Mouse (Mus musculus): ENCODE data around the gene Ppm1h. TPM values are rescaled to one million over a fixed set of nuclear protein-coding genes. Genes with fewer than 3 reads are reported as not detected.

The Ppm1h gene
- polyA plus RNA-seq, 1 experiment from 2014 or later = 11.5 TPM

DNA sequence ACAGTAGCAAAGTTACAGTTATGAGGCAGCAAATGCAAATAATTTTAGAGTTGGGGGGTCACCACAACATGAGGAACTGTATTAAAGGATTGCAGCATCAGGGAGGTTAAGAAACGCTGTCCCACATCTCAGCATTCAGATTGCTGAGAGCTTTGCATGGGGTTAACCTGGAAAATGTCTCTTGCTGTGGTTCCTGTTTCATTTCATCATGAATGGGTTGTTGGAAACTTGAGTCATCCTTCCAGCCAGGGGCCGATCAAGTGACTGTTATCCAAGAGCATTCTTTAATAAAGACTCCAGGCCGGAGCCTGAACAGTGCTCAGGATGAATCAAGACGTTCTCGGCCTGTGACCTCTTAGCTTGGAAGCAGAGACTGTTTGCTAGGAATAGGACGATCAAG is 12.1 kb downstream of the Ppm1h start:
- 78% methylated on average over 6 of the region's 6 CpGs for WGBS
- ATAC-seq (ENCODE audit: insufficient number of reproducible peaks, insufficient read depth, low FRiP score, low read depth) = no peak

DNA sequence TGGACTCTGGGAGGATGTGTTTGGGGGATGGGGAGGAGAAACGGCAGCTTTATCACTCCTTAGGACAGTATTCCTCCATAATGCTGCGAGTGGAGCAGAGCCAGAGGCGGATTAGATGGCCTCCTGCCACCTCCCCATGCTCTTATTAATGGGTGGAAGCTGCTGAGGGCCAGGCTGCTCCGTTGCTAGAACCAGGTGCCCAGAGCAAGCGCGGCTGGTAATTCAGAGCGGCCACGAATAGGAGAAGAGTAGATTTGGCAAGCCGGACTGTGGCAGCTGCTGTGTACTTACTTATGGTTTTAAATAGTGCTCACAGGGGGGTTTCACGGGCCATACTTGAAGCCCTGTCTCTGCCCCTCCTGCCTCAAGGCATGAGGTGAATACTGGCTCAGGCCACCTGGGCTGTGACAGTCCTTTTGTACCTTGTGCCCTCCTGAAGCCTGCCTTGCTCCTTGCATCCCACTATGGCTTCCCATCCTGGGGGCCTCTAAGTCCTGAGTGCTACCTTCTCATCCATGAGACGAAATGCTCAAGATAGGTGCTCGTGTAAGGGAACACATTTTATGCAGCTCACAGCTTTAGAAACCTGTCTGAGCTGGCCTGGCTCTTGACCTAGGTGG is 14.7 kb downstream of the Ppm1h start:
- H3K27ac ChIP-seq (ENCODE audit: low read length) = no peak overlapping the region
- no peaks in the 10 kb centered on the region for H3K9me3 ChIP-seq (ENCODE audit: control insufficient read depth, low read depth, low read length)
- no peak for ATAC-seq (ENCODE audit: insufficient number of reproducible peaks, insufficient read depth, low FRiP score, low read depth)
- no peak overlapping the region for H3K9ac ChIP-seq (replicated peaks; ENCODE audit: low read depth, low read length)
- no peaks in the 10 kb centered on the region for H3K27me3 ChIP-seq (ENCODE audit: control insufficient read depth, insufficient read depth, low read length)
- 58% methylated on average over 12 of the region's 12 CpGs for WGBS
- H3K4me2 ChIP-seq (replicated peaks; ENCODE audit: low read depth, low read length) = no peak overlapping the region
- H3K4me1 ChIP-seq (ENCODE audit: control insufficient read depth, insufficient read depth, low read length) = no peaks in the 10 kb centered on the region
- H3K36me3 ChIP-seq (ENCODE audit: control insufficient read depth, insufficient read depth, low read length) = no peaks in the 10 kb centered on the region
- no peak overlapping the region for H3K4me3 ChIP-seq (ENCODE audit: low read depth, low read length)

More for the DNA sequence above, 12.1 kb downstream of the Ppm1h start:
- no peak overlapping the region for H3K4me3 ChIP-seq (ENCODE audit: low read depth, low read length)
- no peak overlapping the region for H3K4me2 ChIP-seq (replicated peaks; ENCODE audit: low read depth, low read length)
- H3K27me3 ChIP-seq (ENCODE audit: control insufficient read depth, insufficient read depth, low read length) = no peaks in the 10 kb centered on the region
- no peaks in the 10 kb centered on the region for H3K4me1 ChIP-seq (ENCODE audit: control insufficient read depth, insufficient read depth, low read length)
- no peak overlapping the region for H3K27ac ChIP-seq (ENCODE audit: low read length)
- no peaks in the 10 kb centered on the region for H3K36me3 ChIP-seq (ENCODE audit: control insufficient read depth, insufficient read depth, low read length)
- H3K9me3 ChIP-seq (ENCODE audit: control insufficient read depth, low read depth, low read length) = no peaks in the 10 kb centered on the region
- no peak overlapping the region for H3K9ac ChIP-seq (replicated peaks; ENCODE audit: low read depth, low read length)

- no peak for ATAC-seq (ENCODE audit: insufficient number of reproducible peaks, insufficient read depth, low FRiP score, low read depth)
- H3K4me3 ChIP-seq (ENCODE audit: low read depth, low read length) = no peak overlapping the region
- no peaks in the 10 kb centered on the region for H3K9me3 ChIP-seq (ENCODE audit: control insufficient read depth, low read depth, low read length)
- 76% methylated on average over 16 of the region's 17 CpGs for WGBS
- no peak overlapping the region for H3K9ac ChIP-seq (replicated peaks; ENCODE audit: low read depth, low read length)
- H3K36me3 ChIP-seq (ENCODE audit: control insufficient read depth, insufficient read depth, low read length) = no peaks in the 10 kb centered on the region
- H3K4me1 ChIP-seq (ENCODE audit: control insufficient read depth, insufficient read depth, low read length) = no peaks in the 10 kb centered on the region
- H3K4me2 ChIP-seq (replicated peaks; ENCODE audit: low read depth, low read length) = no peak overlapping the region
- H3K27ac ChIP-seq (ENCODE audit: low read length) = no peak overlapping the region
- no peaks in the 10 kb centered on the region for H3K27me3 ChIP-seq (ENCODE audit: control insufficient read depth, insufficient read depth, low read length)
Measured at GRCm38 (mm10) chr10:122693911-122694618, 15.5 kb downstream of the Ppm1h start.

DNA sequence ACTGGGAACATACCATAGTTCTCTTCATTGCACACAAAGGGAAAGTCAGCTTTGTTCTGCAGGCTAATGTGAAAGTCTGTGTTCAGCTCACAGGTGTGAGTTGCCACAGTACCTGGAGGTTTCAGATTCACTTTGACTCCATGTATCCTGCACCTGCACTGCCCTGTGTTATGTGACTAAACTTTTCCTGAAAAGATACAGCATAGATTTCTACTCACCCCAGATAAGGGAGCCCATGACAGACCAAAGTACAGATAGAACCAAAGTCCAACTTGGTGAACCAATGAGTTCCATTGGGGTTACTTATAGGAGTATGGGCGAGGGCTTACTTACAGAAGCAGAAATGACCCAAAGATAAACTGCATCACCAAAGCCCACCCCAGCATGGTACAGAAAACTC is 17.8 kb downstream of the Ppm1h start:
- Histone ChIP-seq H3K27me3 (ENCODE audit: control insufficient read depth, insufficient read depth, low read length) (no peaks in the 10 kb centered on the region), H3K4me1 (ENCODE audit: control insufficient read depth, insufficient read depth, low read length) (no peaks in the 10 kb centered on the region), H3K4me3 (ENCODE audit: low read depth, low read length) (no peak overlapping the region), H3K36me3 (ENCODE audit: control insufficient read depth, insufficient read depth, low read length) (no peaks in the 10 kb centered on the region), H3K4me2 (replicated peaks; ENCODE audit: low read depth, low read length) (no peak overlapping the region), H3K27ac (ENCODE audit: low read length) (no peak overlapping the region), H3K9ac (replicated peaks; ENCODE audit: low read depth, low read length) (no peak overlapping the region), H3K9me3 (ENCODE audit: control insufficient read depth, low read depth, low read length) (no peaks in the 10 kb centered on the region)
- ATAC-seq (ENCODE audit: insufficient number of reproducible peaks, insufficient read depth, low FRiP score, low read depth) = no peak
- WGBS = 96% methylated on average over 1 of the region's 1 CpGs

DNA sequence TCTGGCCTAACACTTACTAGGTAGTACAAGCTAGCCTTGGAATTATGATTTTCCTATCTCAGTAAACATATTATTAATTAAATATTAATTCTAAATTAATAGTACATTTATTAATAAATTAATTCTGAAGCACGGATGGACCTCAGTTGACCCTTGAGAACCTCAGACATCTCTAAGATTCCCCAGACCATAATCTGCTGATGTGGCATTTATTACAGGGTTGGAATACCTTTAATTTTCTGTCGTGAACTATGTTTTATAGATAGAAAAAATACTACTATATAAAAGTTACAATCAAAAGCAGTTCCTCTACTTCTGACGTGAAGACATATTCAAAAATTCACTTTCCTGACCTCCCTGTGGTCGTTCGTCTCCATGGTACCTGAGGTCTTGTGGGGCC is 19.8 kb downstream of the Ppm1h start:
- Histone ChIP-seq H3K27ac (ENCODE audit: low read length) (no peak overlapping the region), H3K27me3 (ENCODE audit: control insufficient read depth, insufficient read depth, low read length) (no peaks in the 10 kb centered on the region), H3K4me2 (replicated peaks; ENCODE audit: low read depth, low read length) (no peak overlapping the region), H3K36me3 (ENCODE audit: control insufficient read depth, insufficient read depth, low read length) (no peaks in the 10 kb centered on the region), H3K9me3 (ENCODE audit: control insufficient read depth, low read depth, low read length) (no peaks in the 10 kb centered on the region), H3K4me3 (ENCODE audit: low read depth, low read length) (no peak overlapping the region), H3K9ac (replicated peaks; ENCODE audit: low read depth, low read length) (no peak overlapping the region), H3K4me1 (ENCODE audit: control insufficient read depth, insufficient read depth, low read length) (no peaks in the 10 kb centered on the region)
- no peak for ATAC-seq (ENCODE audit: insufficient number of reproducible peaks, insufficient read depth, low FRiP score, low read depth)
- WGBS = 79% methylated on average over 5 of the region's 5 CpGs

GRCm38 (mm10) chr10:122704901-122705300 is 26.3 kb downstream of the Ppm1h start:
- Histone ChIP-seq H3K4me1 (ENCODE audit: control insufficient read depth, insufficient read depth, low read length) (no peaks in the 10 kb centered on the region), H3K4me3 (ENCODE audit: low read depth, low read length) (no peak overlapping the region), H3K27me3 (ENCODE audit: control insufficient read depth, insufficient read depth, low read length) (no peaks in the 10 kb centered on the region), H3K27ac (ENCODE audit: low read length) (no peak overlapping the region), H3K9ac (replicated peaks; ENCODE audit: low read depth, low read length) (no peak overlapping the region), H3K4me2 (replicated peaks; ENCODE audit: low read depth, low read length) (no peak overlapping the region), H3K9me3 (ENCODE audit: control insufficient read depth, low read depth, low read length) (no peaks in the 10 kb centered on the region), H3K36me3 (ENCODE audit: control insufficient read depth, insufficient read depth, low read length) (no peaks in the 10 kb centered on the region)
- WGBS = 85% methylated on average over 5 of the region's 5 CpGs
- no peak for ATAC-seq (ENCODE audit: insufficient number of reproducible peaks, insufficient read depth, low FRiP score, low read depth)

GRCm38 (mm10) chr10:122705457-122705856 is 26.9 kb downstream of the Ppm1h start:
- no peaks in the 10 kb centered on the region for H3K27me3 ChIP-seq (ENCODE audit: control insufficient read depth, insufficient read depth, low read length)
- no peak overlapping the region for H3K4me3 ChIP-seq (ENCODE audit: low read depth, low read length)
- no peaks in the 10 kb centered on the region for H3K4me1 ChIP-seq (ENCODE audit: control insufficient read depth, insufficient read depth, low read length)
- H3K27ac ChIP-seq (ENCODE audit: low read length) = no peak overlapping the region
- no peak overlapping the region for H3K9ac ChIP-seq (replicated peaks; ENCODE audit: low read depth, low read length)
- ATAC-seq (ENCODE audit: insufficient number of reproducible peaks, insufficient read depth, low FRiP score, low read depth) = no peak
- WGBS = 87% methylated on average over 6 of the region's 6 CpGs
- no peak overlapping the region for H3K4me2 ChIP-seq (replicated peaks; ENCODE audit: low read depth, low read length)
- no peaks in the 10 kb centered on the region for H3K9me3 ChIP-seq (ENCODE audit: control insufficient read depth, low read depth, low read length)
- H3K36me3 ChIP-seq (ENCODE audit: control insufficient read depth, insufficient read depth, low read length) = no peaks in the 10 kb centered on the region

GRCm38 (mm10) chr10:122711381-122711811 is 32.8 kb downstream of the Ppm1h start:
- Histone ChIP-seq H3K9me3 (ENCODE audit: control insufficient read depth, low read depth, low read length) (no peaks in the 10 kb centered on the region), H3K9ac (replicated peaks; ENCODE audit: low read depth, low read length) (no peak overlapping the region), H3K27me3 (ENCODE audit: control insufficient read depth, insufficient read depth, low read length) (no peaks in the 10 kb centered on the region), H3K36me3 (ENCODE audit: control insufficient read depth, insufficient read depth, low read length) (no peaks in the 10 kb centered on the region), H3K4me1 (ENCODE audit: control insufficient read depth, insufficient read depth, low read length) (no peaks in the 10 kb centered on the region), H3K4me2 (replicated peaks; ENCODE audit: low read depth, low read length) (no peak overlapping the region), H3K4me3 (ENCODE audit: low read depth, low read length) (no peak overlapping the region), H3K27ac (ENCODE audit: low read length) (no peak overlapping the region)
- no peak for ATAC-seq (ENCODE audit: insufficient number of reproducible peaks, insufficient read depth, low FRiP score, low read depth)
- WGBS = 69% methylated on average over 6 of the region's 6 CpGs
